Mouse (Mus musculus) megakaryocyte, embryonic 14.5 days (primary cell): ENCODE measurements at regions not wholly inside any gene's neighbourhood (a gene's known extent, or its start where the extent isn't known, plus 50 kb on each side); places are given as distances from the start of the nearest gene placed in this dataset.

Source experiments
- FLI1 ChIP-seq: IDR thresholded peaks from 2 replicates; pipeline ENCODE4 v1.6.1; 2012; ENCODE audit warnings: low read length, inconsistent platforms, mixed read lengths
- GATA1 ChIP-seq: IDR thresholded peaks from 3 replicates; pipeline ENCODE4 v1.6.1; 2012; ENCODE audit warnings: mixed read lengths, low read length, inconsistent platforms, borderline replicate concordance

GRCm38 (mm10) chr2:10670423-10671298 lies 300.4 kb downstream of the Sfmbt2 start:
- TF ChIP-seq GATA1, result no peak
- TF ChIP-seq FLI1, result no peak
